Mouse (Mus musculus) CH12.LX (cell line): Measurements from ENCODE around the gene Gm13889. TPM values are rescaled to one million over a fixed set of nuclear protein-coding genes. Genes with fewer than 3 reads are reported as not detected.

ENCODE experiments used
- DNase-seq: peaks from one replicate; pipeline ENCODE4 v3.0.0-alpha.2; 2013; ENCODE audit errors: extremely low read depth
- H3K27ac ChIP-seq: 2 replicates; pipeline ENCODE4 v1.5.1; 2012; ENCODE audit warnings: low read depth, mild to moderate bottlenecking, control low read depth, moderate library complexity; ENCODE audit not compliant: insufficient read depth
- H3K27me3 ChIP-seq: replicated peaks from 2 replicates; pipeline ENCODE3; 2012; ENCODE audit warnings: inconsistent platforms
- H3K36me3 ChIP-seq, 2 experiments: replicated peaks in 1 of 2; 2 replicates each; pipeline versions ENCODE3 to v1.6.1; 2012; ENCODE audit warnings: inconsistent platforms in 1 of 2, low read length in 1 of 2, mild to moderate bottlenecking in 1 of 2, mixed read lengths in 1 of 2, moderate library complexity in 1 of 2; ENCODE audit not compliant: control insufficient read depth in 1 of 2, insufficient read depth in 1 of 2
- H3K4me1 ChIP-seq, 2 experiments: 2 replicates each; pipeline ENCODE4 v1.6.1; 2012; ENCODE audit warnings: inconsistent platforms in 1 of 2, moderate library complexity in 1 of 2; ENCODE audit not compliant: insufficient read depth in 2 of 2, control insufficient read depth in 1 of 2
- H3K4me2 ChIP-seq: 2 replicates; pipeline ENCODE4 v1.6.1; 2012; ENCODE audit warnings: low read depth, mild to moderate bottlenecking, control low read depth; ENCODE audit not compliant: poor library complexity, insufficient read depth, severe bottlenecking
- H3K4me3 ChIP-seq, 3 experiments: fragments of 150-350 bp in 1 of 3; sonication (generic) in 1 of 3; replicated peaks in 1 of 3; 2 replicates each; pipeline versions ENCODE3 to v1.5.1; 2011 to 2012; ENCODE audit warnings: low read depth in 2 of 3, low read length in 2 of 3, mild to moderate bottlenecking in 2 of 3, moderate library complexity in 2 of 3, control low read depth in 1 of 3, improper control_type of control experiment in 1 of 3, inconsistent platforms in 1 of 3, mixed read lengths in 1 of 3; ENCODE audit not compliant: poor library complexity in 1 of 3
- H3K79me2 ChIP-seq: replicated peaks from 2 replicates; pipeline ENCODE4 v1.6.1; 2012; ENCODE audit warnings: mild to moderate bottlenecking, moderate library complexity; ENCODE audit not compliant: control insufficient read depth, poor library complexity, insufficient read depth, severe bottlenecking; ENCODE audit errors: extremely low read depth
- H3K9ac ChIP-seq: 2 replicates; pipeline ENCODE4 v1.6.1; 2012; ENCODE audit warnings: low read depth, mild to moderate bottlenecking, control low read depth, moderate library complexity; ENCODE audit not compliant: insufficient read depth
- H3K9me3 ChIP-seq: replicated peaks from 2 replicates; pipeline ENCODE3; 2012; ENCODE audit warnings: low read length, inconsistent platforms, mixed read lengths
- BHLHE40 ChIP-seq: IDR thresholded peaks from 2 replicates; pipeline ENCODE4 v1.6.1; 2011; ENCODE audit warnings: mild to moderate bottlenecking, low read depth, low read length, improper control_type of control experiment
- CHD1 ChIP-seq: IDR thresholded peaks from 2 replicates; pipeline ENCODE4 v1.6.1; 2012; ENCODE audit warnings: low read depth, low read length, improper control_type of control experiment, inconsistent platforms
- CTCF ChIP-seq, 2 experiments: IDR thresholded peaks in 1 of 2; conservative IDR thresholded peaks in 1 of 2; 2 replicates each; pipeline ENCODE4 v1.5.1; 2011 to 2012; ENCODE audit warnings: low read depth in 2 of 2, low read length in 2 of 2, improper control_type of control experiment in 1 of 2, inconsistent platforms in 1 of 2, mild to moderate bottlenecking in 1 of 2, moderate library complexity in 1 of 2
- ELF1 ChIP-seq: IDR thresholded peaks from 2 replicates; pipeline ENCODE4 v1.6.1; 2014; ENCODE audit warnings: low read depth, mild to moderate bottlenecking, inconsistent platforms, low read length, improper control_type of control experiment
- EP300 ChIP-seq: IDR thresholded peaks from 2 replicates; pipeline ENCODE4 v1.6.1; 2011; ENCODE audit warnings: low read length, improper control_type of control experiment
- GABPA ChIP-seq: IDR thresholded peaks from 2 replicates; pipeline ENCODE4 v1.6.1; 2012; ENCODE audit warnings: low read depth, low read length, improper control_type of control experiment, inconsistent platforms; ENCODE audit not compliant: insufficient replicate concordance
- IRF4 ChIP-seq: IDR thresholded peaks from 2 replicates; pipeline ENCODE4 v1.6.1; 2014; ENCODE audit warnings: low read depth, mild to moderate bottlenecking, inconsistent platforms, low read length, improper control_type of control experiment
- KAT2A ChIP-seq: IDR thresholded peaks from 2 replicates; pipeline ENCODE4 v1.6.1; 2012; ENCODE audit warnings: low read length, improper control_type of control experiment, inconsistent platforms; ENCODE audit not compliant: insufficient replicate concordance
- MAX ChIP-seq: IDR thresholded peaks from 2 replicates; pipeline ENCODE4 v1.6.1; 2011; ENCODE audit warnings: low read length, improper control_type of control experiment
- MAZ ChIP-seq: IDR thresholded peaks from 2 replicates; pipeline ENCODE4 v1.6.1; 2012; ENCODE audit warnings: low read depth, mild to moderate bottlenecking, inconsistent platforms, low read length, improper control_type of control experiment, moderate library complexity
- MEF2A ChIP-seq: IDR thresholded peaks from 2 replicates; pipeline ENCODE4 v1.6.1; 2014; ENCODE audit warnings: low read depth, mild to moderate bottlenecking, inconsistent platforms, low read length, improper control_type of control experiment, borderline replicate concordance
- NELFE ChIP-seq: IDR thresholded peaks from 2 replicates; pipeline ENCODE4 v1.6.1; 2011; ENCODE audit warnings: low read depth, low read length, improper control_type of control experiment
- NRF1 ChIP-seq: IDR thresholded peaks from 2 replicates; pipeline ENCODE4 v1.6.1; 2014; ENCODE audit warnings: low read depth, mild to moderate bottlenecking, inconsistent platforms, low read length, improper control_type of control experiment, moderate library complexity
- RAD21 ChIP-seq: IDR thresholded peaks from 2 replicates; pipeline ENCODE4 v1.6.1; 2011; ENCODE audit warnings: low read depth, mild to moderate bottlenecking, low read length, improper control_type of control experiment, moderate library complexity
- RCOR1 ChIP-seq: conservative IDR thresholded peaks from 2 replicates; pipeline ENCODE4 v1.6.1; 2012; ENCODE audit warnings: low read depth, mild to moderate bottlenecking, inconsistent platforms, low read length, improper control_type of control experiment
- SMC3 ChIP-seq: IDR thresholded peaks from 2 replicates; pipeline ENCODE4 v1.6.1; 2011; ENCODE audit warnings: low read depth, low read length, improper control_type of control experiment
- TBP ChIP-seq: conservative IDR thresholded peaks from 2 replicates; pipeline ENCODE4 v1.6.1; 2011; ENCODE audit warnings: low read depth, low read length, improper control_type of control experiment
- TCF12 ChIP-seq: IDR thresholded peaks from 2 replicates; pipeline ENCODE4 v1.6.1; 2014; ENCODE audit warnings: low read depth, mild to moderate bottlenecking, inconsistent platforms, low read length, improper control_type of control experiment
- UBTF ChIP-seq: IDR thresholded peaks from 2 replicates; pipeline ENCODE4 v1.6.1; 2012; ENCODE audit warnings: low read depth, mild to moderate bottlenecking, inconsistent platforms, low read length, improper control_type of control experiment, moderate library complexity
- USF2 ChIP-seq: conservative IDR thresholded peaks from 2 replicates; pipeline ENCODE4 v1.6.1; 2011; ENCODE audit warnings: low read depth, low read length, improper control_type of control experiment
- ZC3H11A ChIP-seq: IDR thresholded peaks from 2 replicates; pipeline ENCODE4 v1.6.1; 2012; ENCODE audit warnings: low read depth, mild to moderate bottlenecking, inconsistent platforms, low read length, improper control_type of control experiment
- ZMIZ1 ChIP-seq: IDR thresholded peaks from 2 replicates; pipeline ENCODE4 v1.6.1; 2012; ENCODE audit warnings: low read depth, mild to moderate bottlenecking, inconsistent platforms, low read length, improper control_type of control experiment
- dilution Hi-C: fragments of 300-500 bp; cut with MboI; formaldehyde crosslinking; loops from 2 replicates; pipeline ENCODE4 v1.14.3; 2020; ENCODE audit warnings: low sequenced_read_pairs; ENCODE audit not compliant: extremely low pct_unique_long_range_greater_than_20kb, extremely low pct_ligation_motif_present
- in situ Hi-C: fragments of 300-500 bp; cut with MboI; formaldehyde crosslinking; loops from 3 replicates; pipeline ENCODE4 v1.14.3; 2019; ENCODE audit warnings: low sequenced_read_pairs, low pct_ligation_motif_present, low pct_unique_long_range_greater_than_20kb, mixed read lengths
- polyA plus RNA-seq: library from polyadenylated mRNA; unstranded; fragments of >175 nt; gene quantifications from 2 replicates; pipeline ENCODE4 v1.2.1, GENCODE M21; 2012; ENCODE audit warnings: low read depth; ENCODE audit not compliant: insufficient read length
- total RNA-seq, 2 experiments: library from RNA; depleted of rRNA; stranded (reverse); fragments of 300-350 nt in 1 of 2; fragments of >200 nt in 1 of 2; gene quantifications; 2 replicates each; pipeline ENCODE4 v1.2.3; 2012 to 2014

Gene Gm13889
- total and polyA plus RNA-seq, 3 experiments, result not detected

GRCm38 (mm10) chr2:93959346-93959745 lies 2.3 kb upstream of the Gm13889 start:
- dilution Hi-C loops, result no loop called here

GRCm38 (mm10) chr2:93958216-93958615 lies 1.2 kb upstream of the Gm13889 start:
- Histone ChIP-seq H3K9me3 (peaks cover 18% of the 10 kb centered on the region), H3K27me3 (no peaks in the 10 kb centered on the region), H3K9ac (no peak overlapping the region), H3K4me3 (no peak overlapping the region), H3K27ac (no peak overlapping the region), H3K4me1 (no peaks in the 10 kb centered on the region), H3K4me2 (no peak overlapping the region), H3K36me3 (no peaks in the 10 kb centered on the region), H3K79me2 (no peaks in the 10 kb centered on the region)
- TF ChIP-seq KAT2A (no peak), MAZ (no peak), ZC3H11A (no peak), RCOR1 (no peak), UBTF (no peak), EP300 (no peak), CTCF (conservative IDR thresholded peaks at IDR 0.05 in 1 of 2, IDR thresholded peaks at IDR 0.05 in 1 of 2; ENCODE audit: low read depth in 2 of 2, low read length in 2 of 2) (no peak), CHD1 (no peak), ZMIZ1 (no peak), MAX (no peak), NRF1 (no peak), BHLHE40 (no peak), TBP (no peak), SMC3 (no peak), IRF4 (no peak)
- no peak for DNase-seq
- in situ Hi-C loops (no loop called here), dilution Hi-C loops (no loop called here)

More at GRCm38 (mm10) chr2:93959346-93959745, 2.3 kb upstream of the Gm13889 start:
- no peaks in the 10 kb centered on the region for H3K79me2 ChIP-seq
- no peaks in the 10 kb centered on the region for H3K36me3 ChIP-seq
- no peak overlapping the region for H3K27ac ChIP-seq
- peaks cover 18% of the 10 kb centered on the region for H3K9me3 ChIP-seq
- no peaks in the 10 kb centered on the region for H3K4me1 ChIP-seq
- no peak overlapping the region for H3K4me2 ChIP-seq
- no peak overlapping the region for H3K4me3 ChIP-seq
- H3K27me3 ChIP-seq, result no peaks in the 10 kb centered on the region
- TF ChIP-seq TCF12 (no peak), IRF4 (no peak)
- in situ Hi-C loops, result no loop called here
- no peak for DNase-seq
- no peak overlapping the region for H3K9ac ChIP-seq

DNA sequence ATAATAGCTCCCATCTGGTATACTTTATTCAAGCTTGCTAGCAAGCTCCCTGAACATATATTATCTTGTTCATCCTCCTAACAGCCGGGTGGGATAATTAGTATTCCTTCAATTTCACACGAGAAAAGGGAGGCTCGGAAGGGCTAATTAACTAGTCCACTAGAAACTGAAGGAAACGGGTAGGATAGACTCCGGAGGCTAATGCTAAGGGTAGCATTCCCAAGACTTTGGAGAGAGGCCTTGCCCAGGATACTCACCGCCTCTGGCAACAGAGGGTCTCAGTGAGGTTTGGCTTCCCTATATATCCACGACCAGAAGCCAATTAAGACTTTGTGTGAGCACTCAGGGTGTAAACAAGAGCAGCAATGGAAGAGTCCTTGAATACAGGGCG lies 779 bp upstream of the Gm13889 start:
- Histone ChIP-seq H3K9me3 (peaks cover 18% of the 10 kb centered on the region), H3K79me2 (no peaks in the 10 kb centered on the region), H3K27ac (no peak overlapping the region), H3K36me3 (no peaks in the 10 kb centered on the region), H3K27me3 (no peaks in the 10 kb centered on the region), H3K4me2 (no peak overlapping the region), H3K9ac (no peak overlapping the region), H3K4me3 (no peak overlapping the region), H3K4me1 (no peaks in the 10 kb centered on the region)
- in situ Hi-C loops, result no loop called here
- no peak for DNase-seq
- no peak for TF ChIP-seq USF2
- no peak for TF ChIP-seq RAD21
- TF ChIP-seq TCF12, result no peak
- no peak for TF ChIP-seq GABPA
- no peak for TF ChIP-seq ELF1
- TF ChIP-seq BHLHE40, result no peak
- no peak for TF ChIP-seq NELFE
- no peak for TF ChIP-seq MEF2A
- no peak for TF ChIP-seq CHD1
- no peak for TF ChIP-seq MAX
- no peak for TF ChIP-seq CTCF (conservative IDR thresholded peaks at IDR 0.05 in 1 of 2, IDR thresholded peaks at IDR 0.05 in 1 of 2; ENCODE audit: low read depth in 2 of 2, low read length in 2 of 2)
- dilution Hi-C loops, result no loop called here
